Comparison of ENCODE assay signal across 8 mouse cellular contexts in genomic region chr3:61364978-61365778, GRCm38 (mm10). TPM values are rescaled to one million over a fixed set of nuclear protein-coding genes. Genes with fewer than 3 reads are reported as not detected.
DNase-seq lines count a peak whose midpoint lies in the region; ATAC-seq and TF ChIP-seq lines count a peak whose summit lies in the region.

No protein-coding gene starts in this region.

- TF ChIP-seq CTCF in intestine, postnatal 0 days (IDR thresholded peaks at IDR 0.05; ENCODE audit: low read depth): peak; percentile 41
- TF ChIP-seq CTCF in small intestine, adult 2 months (IDR thresholded peaks at IDR 0.05; ENCODE audit: extremely low read depth, insufficient read length, insufficient replicate concordance, low read depth, low read length): no peak; the same call in 1 of the 2 replicates

- peak overlapping the region; percentile 69 for H3K9ac ChIP-seq in intestine, postnatal 0 days (ENCODE audit: low read depth, low read length)
- peak overlapping the region; percentile 80 for H3K9ac ChIP-seq in limb, embryonic 11.5 days (ENCODE audit: low read length)
- H3K9ac ChIP-seq in midbrain, embryonic 12.5 days (replicated peaks): peak overlapping the region; percentile 86

- ATAC-seq in intestine, postnatal 0 days: peak; percentile 0; the same call in 1 of the 2 replicates
- ATAC-seq in limb, embryonic 11.5 days (ENCODE audit: insufficient number of reproducible peaks, low FRiP score, low TSS enrichment, low read depth): no peak
- ATAC-seq in midbrain, embryonic 12.5 days (ENCODE audit: low FRiP score, low read depth): peak; percentile 2; the same call in 1 of the 2 replicates
- ATAC-seq in activated CD4-positive, CD25-positive, alpha-beta regulatory T cell, adult 4 months: no peak

- no peaks in the 10 kb centered on the region for H3K4me1 ChIP-seq in intestine, postnatal 0 days (replicated peaks; ENCODE audit: control insufficient read depth, insufficient read depth, low read length)
- H3K4me1 ChIP-seq in limb, embryonic 11.5 days (ENCODE audit: control insufficient read depth, insufficient read depth, low read length): 0 out of 2 replicates have a peak, but pooled peaks cover 3% of the 10 kb centered on the region
- H3K4me1 ChIP-seq in midbrain, embryonic 12.5 days: peaks cover 31% of the 10 kb centered on the region
- no peaks in the 10 kb centered on the region for H3K4me1 ChIP-seq in small intestine, adult 2 months (ENCODE audit: control insufficient read depth, insufficient read depth, insufficient read length, low read length)

- intact Hi-C loops in gastrocnemius, postnatal 36 days (cut with DNase I): no loop called here

- TF ChIP-seq POLR2A in small intestine, adult 2 months (IDR thresholded peaks at IDR 0.05; ENCODE audit: low read depth, low read length): no peak

- peak overlapping the region; percentile 93 for H3K4me2 ChIP-seq in intestine, postnatal 0 days (replicated peaks; ENCODE audit: low read depth)
- H3K4me2 ChIP-seq in limb, embryonic 11.5 days (ENCODE audit: low read depth, severe bottlenecking): peak overlapping the region; percentile 70
- H3K4me2 ChIP-seq in midbrain, embryonic 12.5 days (replicated peaks): peak overlapping the region; percentile 88

- peak overlapping the region; percentile 88; the same call in 1 of the 2 replicates for H3K27ac ChIP-seq in intestine, postnatal 0 days (ENCODE audit: low read depth, low read length)
- no peak overlapping the region for H3K27ac ChIP-seq in limb, embryonic 11.5 days (replicated peaks; ENCODE audit: low read depth, low read length)
- peak overlapping the region; percentile 90 for H3K27ac ChIP-seq in midbrain, embryonic 12.5 days (replicated peaks)
- H3K27ac ChIP-seq in small intestine, adult 2 months (ENCODE audit: insufficient read depth, low read depth, low read length): peak overlapping the region; percentile 1; the same call in 1 of the 2 replicates

- no peaks in the 10 kb centered on the region for H3K36me3 ChIP-seq in intestine, postnatal 0 days (ENCODE audit: control insufficient read depth, insufficient read depth)
- no peaks in the 10 kb centered on the region for H3K36me3 ChIP-seq in limb, embryonic 11.5 days (ENCODE audit: control insufficient read depth, insufficient read depth, low read length)
- H3K36me3 ChIP-seq in midbrain, embryonic 12.5 days: no peaks in the 10 kb centered on the region
- H3K36me3 ChIP-seq in small intestine, adult 2 months (ENCODE audit: control insufficient read depth, insufficient read depth, low read length): no peaks in the 10 kb centered on the region

- H3K9me3 ChIP-seq in intestine, postnatal 0 days (ENCODE audit: control insufficient read depth): no peaks in the 10 kb centered on the region
- H3K9me3 ChIP-seq in limb, embryonic 11.5 days (ENCODE audit: control insufficient read depth, low read length): no peaks in the 10 kb centered on the region
- H3K9me3 ChIP-seq in midbrain, embryonic 12.5 days: no peaks in the 10 kb centered on the region

- H3K4me3 ChIP-seq in intestine, postnatal 0 days (ENCODE audit: low read depth, low read length): peak overlapping the region; percentile 83
- H3K4me3 ChIP-seq in limb, embryonic 11.5 days (ENCODE audit: low read depth, low read length): peak overlapping the region; percentile 87
- H3K4me3 ChIP-seq in midbrain, embryonic 12.5 days: peak overlapping the region; percentile 86
- peak overlapping the region; percentile 64 for H3K4me3 ChIP-seq in small intestine, adult 2 months (ENCODE audit: low read depth, low read length)

- peak; percentile 64 for DNase-seq in adrenal gland, adult 2 months
- peak; percentile 61 for DNase-seq in embryo, embryonic 10.5 days (ENCODE audit: low spot score)
- peak; percentile 19 to 42 for DNase-seq in gastrocnemius, postnatal 36 days
- DNase-seq in limb, embryonic 11.5 days (ENCODE audit: low spot score): peak; percentile 66

- H3K27me3 ChIP-seq in intestine, postnatal 0 days (replicated peaks; ENCODE audit: control insufficient read depth, insufficient read depth, low read length): no peaks in the 10 kb centered on the region
- H3K27me3 ChIP-seq in limb, embryonic 11.5 days (ENCODE audit: control insufficient read depth, insufficient read depth, low read length): no peaks in the 10 kb centered on the region
- H3K27me3 ChIP-seq in midbrain, embryonic 12.5 days: peaks cover 3% of the 10 kb centered on the region; the same call in 1 of the 2 replicates
- no peaks in the 10 kb centered on the region for H3K27me3 ChIP-seq in small intestine, adult 2 months (ENCODE audit: control insufficient read depth, insufficient read depth, low read length)

- WGBS in intestine, postnatal 0 days: under 1% methylated on average over 68 of the region's 68 CpGs
- WGBS in limb, embryonic 11.5 days: under 1% methylated on average over 68 of the region's 68 CpGs
- under 1% methylated on average over 68 of the region's 68 CpGs for WGBS in midbrain, embryonic 12.5 days
- WGBS in small intestine, adult 2 months: under 1% methylated on average over 68 of the region's 68 CpGs

RNA-seq across cellular contexts. Expression of gene B430305J03Rik, which starts 0.6 kb away (rescaled TPM):
- under 1 TPM in 1 of 2 experiments, not detected in 1; 0.09 TPM for total RNA-seq in adrenal gland, adult 2 months (2021)
- 0.15 and 0.21 TPM in 2 replicates for polyA plus RNA-seq in adrenal gland, adult 2 months (2012; rRNA removed)
- not detected for total RNA-seq in gastrocnemius, postnatal 36 days (2021)
- not detected in 2 replicates for polyA plus RNA-seq in intestine, postnatal 0 days (2015; fragmentation: Nextera tagmentation; extraction: Ambion mirVana)
- polyA plus RNA-seq in limb, embryonic 11.5 days (2014; fragmentation: Nextera tagmentation; extraction: Ambion mirVana): not detected in 2 replicates
- polyA plus RNA-seq in midbrain, embryonic 12.5 days (2016; fragmentation: Nextera tagmentation; extraction: Ambion mirVana): not detected in 2 replicates
- 0.09 TPM in 1 of 2 replicates, not detected in the other for polyA plus RNA-seq in small intestine, adult 2 months (2012; rRNA removed)
- polyA plus RNA-seq in activated CD4-positive, CD25-positive, alpha-beta regulatory T cell, adult 4 months (2017; shearing (Covaris generic)): not detected

RNA-seq across cellular contexts. Expression of gene Rap2b, which starts 3.7 kb away (rescaled TPM):
- 1 to 10 TPM; 2.7 to 5.0 TPM for total RNA-seq in adrenal gland, adult 2 months (2021)
- 4.2 and 6.4 TPM in 2 replicates for polyA plus RNA-seq in adrenal gland, adult 2 months (2012; rRNA removed)
- 1 to 10 TPM; 1.3 to 1.4 TPM for total RNA-seq in gastrocnemius, postnatal 36 days (2021)
- 3.9 and 4.1 TPM in 2 replicates for polyA plus RNA-seq in intestine, postnatal 0 days (2015; fragmentation: Nextera tagmentation; extraction: Ambion mirVana)
- 10.2 and 10.8 TPM in 2 replicates for polyA plus RNA-seq in limb, embryonic 11.5 days (2014; fragmentation: Nextera tagmentation; extraction: Ambion mirVana)
- 12.6 and 15.0 TPM in 2 replicates for polyA plus RNA-seq in midbrain, embryonic 12.5 days (2016; fragmentation: Nextera tagmentation; extraction: Ambion mirVana)
- 2.3 and 5.0 TPM in 2 replicates for polyA plus RNA-seq in small intestine, adult 2 months (2012; rRNA removed)
- 10 to 100 TPM; 15.2 to 18.1 TPM for polyA plus RNA-seq in activated CD4-positive, CD25-positive, alpha-beta regulatory T cell, adult 4 months (2017; shearing (Covaris generic))

Comparison
In these comparisons a context has a peak if more than half of its experiments do, and no peak if none do; other contexts are left out.
1. ATAC-seq: peak in intestine, postnatal 0 days (single experiment) and midbrain, embryonic 12.5 days (single experiment); none in limb, embryonic 11.5 days (single experiment) and activated CD4-positive, CD25-positive, alpha-beta regulatory T cell, adult 4 months (single experiment).
2. Peak in every context shown above with its lines, with median percentiles within 50 percentile points of each other: DNase-seq, H3K4me2 ChIP-seq, H3K4me3 ChIP-seq and H3K9ac ChIP-seq.